Mouse (Mus musculus) forelimb bud, embryonic 11.5 days (tissue): ENCODE measurements at regions not wholly inside any gene's neighbourhood (a gene's known extent, or its start where the extent isn't known, plus 50 kb on each side); places are given as distances from the start of the nearest gene placed in this dataset.
"Not testable (repeated sequence)": the region's sequence is repeated elsewhere in the genome, so short reads cannot be mapped to it uniquely, and the experiment has no call there.

Experiments
- DNase-seq: peaks from one replicate; pipeline ENCODE4 v3.0.0-alpha.2; 2012; ENCODE audit warnings: low read depth, low spot score

DNA sequence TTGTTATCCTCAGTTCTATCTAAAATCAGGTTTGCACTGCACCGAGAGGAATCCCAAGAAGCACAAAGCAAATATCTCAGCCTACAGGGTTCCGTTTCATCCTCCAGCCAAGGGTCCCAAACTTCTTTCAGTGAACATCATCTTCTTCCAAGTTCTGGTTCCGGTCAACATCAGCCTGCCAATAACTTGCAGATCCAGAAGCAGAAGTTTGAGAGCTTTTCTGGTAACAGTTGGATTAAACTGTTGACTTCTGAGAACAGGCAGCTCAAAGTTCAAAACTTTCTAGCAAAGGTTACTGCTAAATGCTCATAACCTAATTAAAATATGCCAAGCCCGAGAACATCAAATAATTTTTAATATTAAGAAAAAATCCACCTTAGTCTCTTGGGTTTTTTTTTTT, 237.0 kb upstream of the Gm37988 start:
- DNase-seq: no peak

GRCm38 (mm10) chr1:4571299-4572202, 236.1 kb upstream of the Gm37988 start:
- DNase-seq: peak; percentile 91

DNA sequence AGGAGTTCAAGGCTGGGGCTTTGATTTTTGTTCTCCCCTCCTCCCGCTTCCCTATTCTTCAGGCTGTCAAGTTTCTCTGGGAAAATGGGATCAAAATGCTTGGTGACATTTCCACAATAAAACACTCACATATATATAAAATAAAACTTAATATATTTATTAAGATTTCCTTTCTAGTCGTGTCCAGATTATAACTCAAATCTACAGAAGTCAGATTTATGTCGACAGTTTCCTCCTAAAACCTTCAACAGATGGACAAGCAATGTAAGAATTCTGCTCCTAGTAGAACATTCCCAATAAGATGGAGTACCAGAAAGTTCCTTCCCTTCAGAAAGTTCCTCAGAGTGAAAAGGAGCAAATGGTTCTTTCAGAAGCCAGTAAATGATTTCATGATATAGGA, 235.4 kb upstream of the Gm37988 start:
- no peak for DNase-seq

- DNase-seq: no peak
Measured at GRCm38 (mm10) chr1:4574101-4574500, 233.6 kb upstream of the Gm37988 start.

DNA sequence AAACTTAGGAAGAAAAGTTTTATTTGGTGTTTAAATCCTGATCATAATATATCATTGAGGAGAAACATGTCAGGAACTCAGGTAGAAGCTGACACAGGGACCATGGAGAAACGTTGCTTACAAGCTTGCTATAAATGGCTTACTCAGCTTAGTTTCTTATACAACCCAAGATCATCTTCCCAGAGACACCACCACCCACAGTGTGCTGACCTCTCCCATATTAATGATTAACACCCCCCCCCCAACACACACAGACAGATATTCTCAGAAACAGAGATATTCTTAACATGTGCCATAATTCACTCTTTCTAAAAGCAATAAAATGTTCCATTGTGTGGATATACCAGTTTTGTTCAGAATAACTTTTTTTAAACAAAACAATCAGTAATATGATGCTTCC, 230.7 kb upstream of the Gm37988 start:
- no peak for DNase-seq

DNA sequence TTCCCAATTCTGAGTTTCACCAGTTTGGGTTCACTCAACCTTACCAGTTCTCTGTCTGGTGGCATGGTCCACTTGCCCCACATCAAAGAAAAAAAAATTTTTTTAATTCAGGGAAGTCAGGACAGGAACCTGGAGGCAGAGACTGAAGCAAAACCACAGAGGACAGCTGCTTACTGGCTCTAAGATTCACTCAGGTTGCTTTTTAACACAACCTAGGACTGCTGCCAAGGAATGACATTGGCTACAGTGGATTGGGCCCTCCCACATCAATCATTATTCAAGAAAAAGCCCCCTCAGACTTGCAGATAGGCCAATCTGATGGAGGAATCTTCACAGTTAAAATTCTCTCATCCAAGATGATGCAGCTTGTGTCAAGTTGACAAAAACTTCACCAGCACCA, 225.2 kb upstream of the Gm37988 start:
- DNase-seq: no peak

DNA sequence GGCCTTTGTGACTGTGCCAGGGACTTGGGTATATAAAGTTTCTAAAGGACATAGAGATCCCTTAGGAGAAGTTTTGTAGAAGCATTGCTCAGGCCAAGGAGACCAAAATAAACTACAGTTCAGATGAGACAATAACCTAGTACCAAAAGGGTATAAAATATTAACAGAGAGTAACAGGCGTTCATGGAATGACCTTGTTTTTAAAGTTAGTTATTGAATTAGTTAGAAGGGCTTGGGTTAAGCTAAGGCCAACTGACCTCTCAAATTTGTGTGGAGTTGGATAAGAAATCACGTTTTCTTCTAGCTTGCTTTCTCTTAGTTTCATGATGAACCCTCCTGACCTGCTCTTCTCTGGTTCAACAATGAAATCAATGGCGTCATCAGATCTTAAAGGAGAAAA, 209.8 kb upstream of the Gm37988 start:
- no peak for DNase-seq

GRCm38 (mm10) chr1:4598425-4598824, 209.3 kb upstream of the Gm37988 start:
- no peak for DNase-seq

- no peak for DNase-seq
Measured at GRCm38 (mm10) chr1:4602386-4602785, 205.3 kb upstream of the Gm37988 start.

DNA sequence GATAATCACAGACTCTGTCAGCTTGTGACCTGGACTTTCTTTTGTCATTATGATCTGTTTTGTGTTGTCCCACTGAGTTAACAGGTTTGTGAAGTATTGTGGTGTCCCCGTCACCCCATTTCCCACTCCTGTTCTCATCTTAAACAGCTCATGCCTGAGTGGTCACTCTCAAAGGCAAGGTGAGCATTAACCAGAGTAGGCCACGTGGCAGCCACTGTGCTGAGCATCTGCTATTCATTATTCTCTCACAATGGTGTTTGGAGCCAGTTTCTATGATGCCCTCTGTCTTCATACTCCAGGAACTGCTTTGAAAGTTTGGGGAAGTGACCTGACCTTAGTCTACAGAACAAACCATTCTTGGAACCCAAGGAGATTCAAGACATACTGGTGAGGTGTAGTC, 198.9 kb upstream of the Gm37988 start:
- DNase-seq: peak; percentile 13

DNA sequence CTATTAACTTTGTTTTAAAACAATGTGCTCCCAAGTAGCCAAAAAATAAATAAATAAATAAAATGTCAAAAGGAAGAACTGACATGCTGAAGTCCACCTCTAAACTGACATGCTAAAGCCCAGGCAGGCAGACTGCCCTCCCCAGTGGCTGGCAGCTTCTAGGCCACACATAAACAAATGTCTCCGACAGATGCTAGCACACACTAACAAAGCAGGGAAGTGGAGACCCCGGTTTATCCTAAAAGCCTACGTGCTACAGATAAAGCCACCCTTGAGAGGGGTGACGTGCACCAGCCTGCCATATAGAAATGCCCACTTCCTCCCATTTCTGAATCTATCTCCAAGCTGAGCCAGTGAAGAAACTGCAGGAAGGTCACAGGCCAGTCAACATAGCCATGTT, 194.4 kb upstream of the Gm37988 start:
- no peak for DNase-seq

DNA sequence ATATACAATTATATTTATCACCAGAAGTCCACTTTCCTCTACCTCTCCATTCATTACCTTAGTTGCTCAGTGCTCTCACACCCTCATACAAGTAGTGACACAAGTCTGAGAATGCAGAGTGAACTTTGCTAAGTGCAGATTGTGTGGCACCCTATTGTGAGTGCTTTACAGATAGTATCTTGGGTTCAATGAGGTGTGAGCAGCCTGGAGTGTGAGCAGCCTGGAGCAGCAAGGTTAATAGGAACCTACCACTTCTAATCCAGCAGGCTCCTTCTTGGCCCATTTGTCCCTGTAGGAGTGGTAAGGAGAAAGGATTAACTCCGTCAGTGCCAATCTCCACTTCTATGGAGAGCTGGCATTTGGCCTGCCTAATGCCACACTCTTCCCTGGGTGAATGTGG, 192.4 kb upstream of the Gm37988 start:
- DNase-seq: no peak

- DNase-seq: no peak
Measured at GRCm38 (mm10) chr1:4617479-4617878, 190.2 kb upstream of the Gm37988 start.

- no peak for DNase-seq
Measured at GRCm38 (mm10) chr1:4622408-4622807, 185.3 kb upstream of the Gm37988 start.

- no peak for DNase-seq
Measured at GRCm38 (mm10) chr1:4623268-4623667, 184.4 kb upstream of the Gm37988 start.

GRCm38 (mm10) chr1:4653937-4654336, 153.8 kb upstream of the Gm37988 start:
- DNase-seq: no peak

- DNase-seq: no peak
Measured at GRCm38 (mm10) chr1:4655252-4655651, 152.4 kb upstream of the Gm37988 start.

- DNase-seq: no peak
Measured at GRCm38 (mm10) chr1:4656883-4657282, 150.8 kb upstream of the Gm37988 start.

- not testable (repeated sequence) for DNase-seq
Measured at GRCm38 (mm10) chr1:4660081-4660480, 147.6 kb upstream of the Gm37988 start.

DNA sequence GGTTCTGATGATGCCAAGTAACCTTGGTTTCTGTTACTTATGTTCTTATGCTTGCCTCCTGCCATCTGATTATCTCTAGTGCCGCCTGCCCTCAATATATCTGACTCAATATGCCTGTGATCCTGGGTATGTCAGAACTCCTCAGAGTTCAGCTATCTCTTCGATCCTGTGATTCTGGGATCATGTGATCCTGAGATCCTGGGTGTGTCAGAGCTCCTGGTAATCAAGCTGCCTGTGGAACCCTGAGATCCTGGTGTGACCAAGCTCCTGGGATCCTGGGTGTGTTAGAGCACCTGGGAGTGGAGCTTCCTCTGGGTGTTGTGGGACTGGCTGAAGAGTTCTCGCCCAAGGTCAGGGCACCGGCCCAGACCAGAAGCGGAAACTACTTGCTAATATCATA, 147.1 kb upstream of the Gm37988 start:
- not testable (repeated sequence) for DNase-seq

DNA sequence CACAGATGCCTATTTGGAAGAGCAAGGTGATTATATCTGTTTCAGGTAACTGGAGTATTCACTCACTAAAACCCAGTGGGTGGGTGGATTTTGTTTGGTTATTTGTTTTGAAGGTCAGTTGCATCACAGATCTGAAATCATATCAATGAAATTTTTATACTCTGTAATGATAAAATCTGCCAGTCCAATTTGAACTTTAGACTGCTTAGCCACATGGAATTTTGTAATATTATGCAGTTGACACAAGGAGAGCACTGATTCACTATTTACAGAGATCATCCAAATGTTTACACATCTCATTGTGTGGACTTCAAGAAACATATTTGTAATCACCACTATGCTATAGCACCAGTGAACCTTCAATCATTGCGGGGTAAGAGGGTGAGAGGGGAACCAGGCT, 145.9 kb upstream of the Gm37988 start:
- no peak for DNase-seq

- no peak for DNase-seq
Measured at GRCm38 (mm10) chr1:4669732-4670131, 138.0 kb upstream of the Gm37988 start.

GRCm38 (mm10) chr1:4671237-4672019, 136.3 kb upstream of the Gm37988 start:
- peak; percentile 13 for DNase-seq
